13 mouse cellular contexts compared by ENCODE assay signal in the genomic region with DNA sequence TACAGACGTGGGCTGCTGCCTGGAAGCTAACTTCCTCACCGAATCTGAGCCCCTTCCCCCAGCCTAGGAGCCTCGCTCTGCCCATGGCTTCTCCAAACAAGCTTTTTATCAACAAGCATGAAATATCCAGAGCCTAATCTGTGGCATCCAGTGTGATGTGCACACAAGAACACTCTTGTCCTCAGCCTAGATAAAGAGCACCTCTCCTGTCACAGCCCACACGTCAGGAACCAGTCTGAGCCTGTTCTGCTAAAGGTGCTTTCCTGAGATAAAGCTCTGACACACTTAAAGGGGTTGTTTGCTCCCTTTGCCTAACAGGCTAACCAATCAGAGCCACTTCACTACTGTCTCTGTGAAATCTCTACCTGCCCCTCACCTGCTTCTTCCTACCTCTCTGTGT.
A peak's percentile ranks its signal among the peaks of the same experiment; 100 is the strongest.
DNase-seq lines count a peak whose midpoint lies in the region; ATAC-seq lines count a peak whose summit lies in the region.
"Had no signal": no experiment of that assay in that cellular context is flagged by ENCODE, and none has a peak within 500 bp of the region (broad histone marks: within the 10 kb centered on the region; RNA-seq: fewer than 3 reads in every experiment).

No protein-coding gene starts in this region.

- H3K27ac ChIP-seq in midbrain, embryonic 16.5 days (ENCODE audit: low read length) = no peak overlapping the region
- no peak overlapping the region for H3K27ac ChIP-seq in midbrain, embryonic 15.5 days
- H3K27ac ChIP-seq in liver, embryonic 12.5 days = no peak overlapping the region
- H3K27ac ChIP-seq: kidney, embryonic 15.5 days; layer of hippocampus, adult 2 months; neural tube, embryonic 13.5 days had no signal

- H3K27me3 ChIP-seq in midbrain, embryonic 16.5 days (ENCODE audit: control insufficient read depth, insufficient read depth, low read depth, low read length) = no peaks in the 10 kb centered on the region
- H3K27me3 ChIP-seq in midbrain, embryonic 15.5 days (replicated peaks) = no peaks in the 10 kb centered on the region
- H3K27me3 ChIP-seq in liver, embryonic 12.5 days (replicated peaks) = no peaks in the 10 kb centered on the region
- H3K27me3 ChIP-seq: kidney, embryonic 15.5 days; neural tube, embryonic 13.5 days; Patski had no signal

- no peak overlapping the region for H3K4me3 ChIP-seq in midbrain, embryonic 16.5 days (ENCODE audit: low read depth, low read length)
- no peak overlapping the region for H3K4me3 ChIP-seq in midbrain, embryonic 15.5 days
- H3K4me3 ChIP-seq in liver, embryonic 12.5 days = no peak overlapping the region
- H3K4me3 ChIP-seq: kidney, embryonic 15.5 days; layer of hippocampus, adult 2 months; neural tube, embryonic 13.5 days had no signal

- DNase-seq in gastrocnemius, adult 18-20 months (ENCODE audit: low spot score) = no peak
- DNase-seq in layer of hippocampus, postnatal 36 days = no peak
- DNase-seq: cerebellum, adult 11-12 months; lung, adult 2 months had no signal

- no peak overlapping the region for H3K9ac ChIP-seq in midbrain, embryonic 16.5 days (ENCODE audit: low read depth, low read length)
- no peak overlapping the region for H3K9ac ChIP-seq in midbrain, embryonic 15.5 days
- H3K9ac ChIP-seq in liver, embryonic 12.5 days = no peak overlapping the region
- H3K9ac ChIP-seq: kidney, embryonic 15.5 days; neural tube, embryonic 13.5 days had no signal

- WGBS in midbrain, embryonic 16.5 days = 58% methylated on average over 4 of the region's 4 CpGs
- 60% methylated on average over 4 of the region's 4 CpGs for WGBS in midbrain, embryonic 15.5 days
- 6% methylated on average over 4 of the region's 4 CpGs for WGBS in liver, embryonic 12.5 days (ENCODE audit: insufficient replicate concordance)

- H3K9me3 ChIP-seq in midbrain, embryonic 16.5 days (replicated peaks; ENCODE audit: control insufficient read depth, low read length, poor library complexity, severe bottlenecking) = no peaks in the 10 kb centered on the region
- H3K9me3 ChIP-seq in midbrain, embryonic 15.5 days = no peaks in the 10 kb centered on the region
- H3K9me3 ChIP-seq in liver, embryonic 12.5 days (replicated peaks) = no peaks in the 10 kb centered on the region
- H3K9me3 ChIP-seq: kidney, embryonic 15.5 days; neural tube, embryonic 13.5 days had no signal

- H3K4me1 ChIP-seq in midbrain, embryonic 16.5 days (ENCODE audit: control insufficient read depth, insufficient read depth, low read length) = peaks cover 2% of the 10 kb centered on the region; the same call in 1 of the 2 replicates
- H3K4me1 ChIP-seq in midbrain, embryonic 15.5 days = peaks cover 3% of the 10 kb centered on the region; the same call in 1 of the 2 replicates
- H3K4me1 ChIP-seq in liver, embryonic 12.5 days = peaks cover 10% of the 10 kb centered on the region
- H3K4me1 ChIP-seq: kidney, embryonic 15.5 days had no signal

- no peaks in the 10 kb centered on the region for H3K36me3 ChIP-seq in midbrain, embryonic 16.5 days (ENCODE audit: control insufficient read depth, insufficient read depth, low read length)
- no peaks in the 10 kb centered on the region for H3K36me3 ChIP-seq in midbrain, embryonic 15.5 days (replicated peaks)
- no peaks in the 10 kb centered on the region for H3K36me3 ChIP-seq in liver, embryonic 12.5 days
- H3K36me3 ChIP-seq: kidney, embryonic 15.5 days; neural tube, embryonic 13.5 days had no signal

- ATAC-seq in midbrain, embryonic 16.5 days = peak; percentile 39; the same call in 1 of the 2 replicates
- no peak for ATAC-seq in midbrain, embryonic 15.5 days (replicated peaks)
- peak; percentile 71 for ATAC-seq in common myeloid progenitor, adult 5-6 weeks (replicated peaks; ENCODE audit: low read depth, poor library complexity, severe bottlenecking)
- ATAC-seq in liver, embryonic 12.5 days = peak; percentile 91
- no peak for ATAC-seq in erythroid progenitor cell, adult 5-6 weeks (replicated peaks; ENCODE audit: low FRiP score, poor library complexity, severe bottlenecking)
- ATAC-seq: Patski had no signal

- no peak overlapping the region for H3K4me2 ChIP-seq in midbrain, embryonic 16.5 days (ENCODE audit: low read length)
- H3K4me2 ChIP-seq in midbrain, embryonic 15.5 days = no peak overlapping the region
- no peak overlapping the region for H3K4me2 ChIP-seq in liver, embryonic 12.5 days
- H3K4me2 ChIP-seq: kidney, embryonic 15.5 days; neural tube, embryonic 13.5 days had no signal

Comparison
In these comparisons a context has a peak if more than half of its experiments do, and no peak if none do; other contexts are left out.
1. ATAC-seq: peak in midbrain, embryonic 16.5 days (single experiment), common myeloid progenitor, adult 5-6 weeks (single experiment) and liver, embryonic 12.5 days (single experiment); none in midbrain, embryonic 15.5 days (single experiment) and erythroid progenitor cell, adult 5-6 weeks (single experiment).